Mouse (Mus musculus): ENCODE measurements at regions not wholly inside any gene's neighbourhood (a gene's known extent, or its start where the extent isn't known, plus 50 kb on each side); places are given as distances from the start of the nearest gene placed in this dataset.
"Not testable (repeated sequence)": the region's sequence is repeated elsewhere in the genome, so short reads cannot be mapped to it uniquely, and the experiment has no call there.

DNA sequence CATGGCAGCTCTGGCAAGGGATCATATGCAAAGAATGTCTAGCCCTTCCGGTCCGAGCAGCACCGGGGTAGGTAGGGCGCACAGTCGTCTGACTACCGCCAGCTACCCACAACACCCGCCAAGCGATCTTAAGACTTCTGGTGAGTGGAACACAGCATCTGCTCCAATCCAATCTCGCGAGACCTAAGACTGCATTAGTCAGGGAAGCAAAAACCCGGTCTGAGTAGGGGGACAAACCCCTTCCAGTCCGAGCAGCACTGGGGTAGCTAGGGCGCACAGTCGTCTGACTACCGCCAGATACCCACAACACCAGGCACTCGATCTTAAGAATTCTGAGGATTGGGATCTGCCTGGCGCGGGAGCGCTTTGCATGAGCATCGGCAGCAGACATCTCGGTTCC, 57.1 kb downstream of the Nap1l2 start:
- not testable (repeated sequence) for TF ChIP-seq CTCF, POLR2A (IDR thresholded peaks at IDR 0.05; ENCODE audit: insufficient read depth, low read depth, low read length)

All from olfactory bulb, adult 2 months (tissue).